Mouse (Mus musculus) spleen, postnatal 14 days (tissue): ENCODE data around the gene Ubr1.

Experiments
- DNase-seq, 2 experiments: peaks; one replicate each; pipeline ENCODE4 v3.0.0; 2021 to 2022; ENCODE audit warnings: low spot score in 2 of 2

The Ubr1 gene

DNA sequence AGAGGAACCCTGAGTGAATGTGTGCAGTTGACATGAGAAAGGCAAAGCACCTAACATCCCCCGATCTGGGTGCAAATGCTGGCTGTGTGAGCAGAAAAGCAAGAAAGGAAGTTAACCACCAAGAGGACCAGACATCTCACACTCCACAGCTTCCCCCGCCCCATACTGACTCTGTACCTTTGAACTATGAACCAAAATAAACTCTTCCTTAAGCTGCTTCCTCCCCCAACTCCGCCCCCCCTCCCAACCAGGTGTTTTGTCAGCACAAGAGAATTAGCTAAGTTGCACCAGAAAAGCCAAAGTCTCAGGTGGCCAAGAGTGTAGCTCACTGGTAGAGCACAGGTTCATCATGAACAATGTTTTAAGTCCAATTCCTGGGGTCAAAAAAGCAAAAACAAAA lies 117.4 kb downstream of the Ubr1 start:
- no peak for DNase-seq

DNA sequence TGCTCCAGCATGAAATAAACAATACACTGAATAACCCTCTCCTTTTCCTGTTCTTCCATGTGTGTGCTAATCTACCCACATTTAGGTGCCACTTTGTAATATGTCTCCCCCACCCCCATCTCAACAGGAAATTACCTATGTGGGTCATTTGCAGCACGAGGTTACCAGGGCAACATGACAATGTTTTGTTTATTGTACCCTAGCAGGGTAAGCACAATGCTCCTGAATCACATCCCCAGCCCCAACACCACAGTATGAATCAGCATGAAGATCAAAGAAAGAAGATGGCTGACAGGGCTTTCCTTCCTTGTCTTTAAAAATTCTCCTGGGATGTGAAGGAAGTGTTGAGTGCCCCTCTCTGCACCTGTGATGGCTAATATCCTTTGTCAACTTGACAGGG lies 117.9 kb downstream of the Ubr1 start:
- no peak for DNase-seq

DNA sequence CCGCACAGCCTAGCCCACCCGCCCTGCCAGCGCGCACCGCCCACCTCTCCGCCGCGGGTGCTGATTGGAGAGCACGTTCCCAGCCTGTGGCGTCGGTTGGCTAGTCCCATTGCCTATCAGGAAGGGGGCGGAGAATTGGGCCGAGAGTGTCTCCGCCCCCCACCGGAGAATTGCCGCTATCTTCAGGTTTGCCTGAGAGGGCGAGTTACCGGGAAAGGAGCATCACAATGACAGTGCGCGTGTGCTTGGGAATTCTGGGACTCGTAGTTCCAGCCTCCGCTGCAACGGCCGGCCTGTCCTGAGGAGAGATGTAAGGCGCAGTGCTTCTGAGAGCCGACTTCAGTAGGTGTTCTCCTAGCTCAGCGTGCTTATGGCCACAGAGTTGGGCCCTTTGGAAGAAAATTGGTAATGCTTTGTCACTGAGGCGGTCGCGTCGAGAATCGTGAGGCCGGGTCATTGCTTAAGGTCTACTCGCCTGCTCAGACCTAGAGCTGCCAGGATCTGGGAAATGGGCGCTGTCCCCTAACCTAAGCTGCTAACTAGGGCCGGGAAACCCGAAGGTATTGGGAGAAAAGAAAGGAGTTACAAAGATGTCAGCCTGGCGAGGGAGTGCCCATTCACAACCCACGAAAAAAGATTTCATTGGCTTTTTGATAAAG lies 120.0 kb downstream of the Ubr1 start, which contains the start of gene Ttbk2:
Ttbk2 (minus strand) TSS at position 181 of the 659 bp plus-strand sequence.
- DNase-seq, result peak; percentile 96 to 97

DNA sequence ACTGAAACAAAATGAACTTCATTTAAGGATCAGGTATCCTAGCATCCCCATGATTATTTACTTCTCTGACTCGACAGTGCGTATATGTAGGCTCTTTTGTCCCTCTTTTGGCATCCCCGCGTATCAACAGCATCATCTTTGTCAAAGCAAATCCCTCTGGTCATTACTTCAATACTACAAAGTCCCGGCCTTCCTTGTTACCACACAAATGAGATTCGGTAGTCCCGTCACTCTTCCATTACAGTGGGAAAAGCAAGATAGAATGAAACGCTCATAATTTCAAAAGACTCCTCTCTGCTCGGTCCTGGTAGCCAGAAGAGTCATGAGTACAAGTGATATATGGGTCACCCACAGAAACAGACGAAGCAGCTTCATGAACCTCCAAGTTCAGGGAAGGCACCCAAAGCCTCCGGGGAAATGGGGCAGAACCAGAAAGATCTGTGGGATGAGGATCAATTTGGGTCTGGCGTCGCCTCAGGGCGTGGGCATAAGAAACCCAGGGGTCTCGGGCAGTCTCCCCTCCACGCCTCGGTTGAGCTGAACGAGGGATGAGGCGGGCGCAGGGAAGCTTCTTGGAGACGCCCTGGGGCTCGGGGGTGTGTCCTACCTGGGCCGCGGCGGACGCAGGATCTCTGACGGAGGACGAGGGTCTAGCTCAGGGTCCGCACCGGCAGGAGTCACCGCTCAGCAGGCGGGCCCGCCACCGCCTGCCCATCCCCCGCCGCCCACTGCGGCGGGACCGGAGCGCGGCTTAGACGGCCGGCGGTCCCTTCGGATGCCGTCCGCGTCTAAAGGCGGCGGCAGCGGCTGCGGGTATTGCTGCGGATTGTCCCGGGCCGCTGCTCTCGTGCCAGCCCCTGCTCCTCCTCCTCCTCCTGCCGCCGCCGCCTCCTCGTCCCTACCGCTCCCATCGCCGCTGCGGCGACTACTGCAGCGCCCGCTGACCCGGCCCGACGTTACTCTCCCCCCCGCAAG lies 120.8 kb downstream of the Ubr1 start, which contains the start of gene Cdan1:
Cdan1 (minus strand) TSS at position 680 of the 975 bp plus-strand sequence.
- DNase-seq, result peak; percentile 40 to 47

DNA sequence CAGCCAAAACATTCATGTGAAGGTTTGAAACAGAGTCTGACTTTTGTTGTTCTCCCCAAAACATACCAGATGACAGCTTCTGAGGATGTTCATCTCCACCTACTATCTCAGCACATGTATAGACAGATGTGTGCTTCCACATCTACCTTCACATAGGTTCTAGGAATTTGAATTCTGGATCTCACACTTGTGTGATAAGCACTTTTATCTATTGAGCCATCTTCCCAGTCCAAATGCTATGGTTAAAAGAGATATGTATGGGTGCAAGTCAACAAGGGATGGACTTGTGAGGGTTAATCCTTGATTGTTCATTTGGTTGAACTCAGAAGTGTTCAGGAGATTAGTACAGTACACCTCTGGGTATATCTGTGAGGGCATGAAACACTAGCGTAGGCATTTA lies 125.2 kb downstream of the Ubr1 start:
- no peak for DNase-seq

DNA sequence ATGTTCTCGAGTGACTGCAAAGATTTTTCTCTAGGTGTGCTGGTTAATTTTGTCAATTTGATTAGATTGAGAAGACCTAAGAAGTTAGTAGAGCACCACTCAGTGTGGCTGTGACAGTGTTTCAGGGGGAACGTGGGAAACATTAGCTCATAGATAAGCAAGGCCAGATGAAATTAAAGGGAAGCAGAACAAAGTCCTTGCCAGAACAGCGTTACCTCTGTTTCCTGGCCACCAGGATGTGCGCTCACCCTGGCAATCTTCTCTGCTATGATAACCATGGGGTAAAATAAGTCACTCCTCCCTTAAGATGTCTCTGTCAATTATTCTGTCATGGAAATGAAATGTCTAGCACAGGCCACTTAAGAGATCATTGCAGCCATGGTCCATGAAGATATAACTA lies 126.5 kb downstream of the Ubr1 start:
- no peak for DNase-seq

DNA sequence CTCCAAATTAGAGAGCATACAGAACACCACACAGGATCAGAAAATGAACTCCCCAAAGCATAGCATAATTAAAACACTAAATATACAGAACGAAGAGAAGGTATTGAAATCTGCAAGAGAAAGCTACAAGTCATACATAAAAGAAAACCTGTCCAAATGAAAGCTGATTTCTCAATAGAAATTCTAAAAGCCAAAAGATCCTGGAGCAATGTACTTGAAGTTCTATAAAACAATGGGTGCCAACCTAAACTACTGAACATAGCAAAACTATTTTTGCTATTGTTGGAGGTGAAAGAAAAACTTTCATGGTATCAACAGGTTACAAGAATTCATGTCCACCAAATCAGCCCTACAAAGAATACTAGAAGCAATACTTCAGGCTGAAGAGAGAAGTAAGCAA lies 129.3 kb downstream of the Ubr1 start:
- no peak for DNase-seq

DNA sequence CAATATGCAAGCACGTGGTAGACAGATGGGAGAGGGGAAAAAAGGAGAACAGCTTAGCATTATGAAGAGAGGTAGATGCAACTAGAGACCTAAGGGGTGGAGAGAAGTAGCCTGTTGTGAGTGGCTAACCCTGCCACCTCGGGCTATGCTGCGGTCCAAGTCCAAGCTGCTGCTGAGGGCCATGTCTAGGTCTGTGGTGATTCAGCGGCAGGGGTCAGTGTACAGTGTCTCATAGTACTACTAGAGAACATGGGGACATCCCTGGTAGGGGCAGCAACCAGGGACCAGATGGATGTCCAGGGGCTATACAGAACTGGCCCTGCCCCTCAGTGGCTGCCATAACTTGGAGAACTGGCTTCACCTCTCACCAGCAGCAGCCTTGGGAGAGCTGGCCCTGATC lies 135.3 kb downstream of the Ubr1 start:
- DNase-seq, result no peak

DNA sequence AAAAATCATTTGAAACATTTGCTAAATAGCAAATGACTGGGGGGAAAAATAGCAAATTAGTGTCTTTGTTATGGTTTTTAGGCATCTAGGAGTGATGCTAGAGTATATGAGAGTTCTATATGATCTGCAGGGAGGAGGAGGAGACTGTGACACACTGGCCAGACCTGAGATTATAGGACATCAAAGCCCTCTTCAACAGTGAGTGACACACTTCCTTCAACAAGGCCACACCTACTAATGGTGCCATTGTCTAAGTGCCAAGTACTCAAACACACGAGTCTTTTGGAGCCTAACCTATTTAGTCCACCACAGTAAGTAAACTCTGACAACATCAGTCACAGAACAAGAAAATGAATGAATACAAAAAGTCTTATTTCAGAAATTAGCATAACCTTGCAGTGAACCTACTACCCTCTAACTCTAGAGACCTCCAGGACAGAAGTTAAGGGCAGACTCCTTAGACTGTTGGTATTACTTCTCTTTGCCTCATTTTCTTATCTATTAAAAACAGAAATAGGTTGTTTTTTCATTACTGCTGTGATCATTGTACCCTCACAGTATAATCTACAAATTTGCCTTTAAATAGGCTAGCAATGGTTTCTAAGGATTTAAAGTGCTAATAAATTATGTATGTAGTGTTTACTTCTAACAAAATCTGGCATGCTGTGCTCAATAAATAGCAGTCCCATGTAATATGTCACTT lies 143.4 kb downstream of the Ubr1 start:
- no peak for DNase-seq
